Mouse (Mus musculus) forebrain, embryonic 16.5 days (tissue): ENCODE results near the gene Gm5728. TPM values are rescaled to one million over a fixed set of nuclear protein-coding genes. Genes with fewer than 3 reads are reported as not detected.
"Not testable (repeated sequence)": the region's sequence is repeated elsewhere in the genome, so short reads cannot be mapped to it uniquely, and the experiment has no call there.

Experiments used
- ATAC-seq: fragments of 200-750 bp; cut with Nextera tagmentation; 2 replicates; pipeline ENCODE4 v1.8.0; 2017; ENCODE audit warnings: mild to moderate bottlenecking, moderate library complexity
- H3K27ac ChIP-seq: fragments of 300-500 bp; sonication (generic); 2 replicates; pipeline ENCODE4 v1.5.1; 2014; ENCODE audit warnings: low read length, control low read depth
- H3K27me3 ChIP-seq: fragments of 300-500 bp; sonication (generic); replicated peaks from 2 replicates; pipeline ENCODE4 v1.6.1; 2014; ENCODE audit warnings: low read length; ENCODE audit not compliant: control insufficient read depth, insufficient read depth
- H3K36me3 ChIP-seq: fragments of 300-500 bp; sonication (generic); 2 replicates; pipeline ENCODE4 v1.6.1; 2014; ENCODE audit not compliant: control insufficient read depth, insufficient read depth
- H3K4me1 ChIP-seq: fragments of 300-500 bp; sonication (generic); replicated peaks from 2 replicates; pipeline ENCODE4 v1.6.1; 2014; ENCODE audit warnings: low read length; ENCODE audit not compliant: control insufficient read depth, insufficient read depth
- H3K4me2 ChIP-seq: fragments of 300-500 bp; sonication (generic); 2 replicates; pipeline ENCODE4 v1.6.1; 2014; ENCODE audit warnings: mild to moderate bottlenecking, low read length, control low read depth
- H3K4me3 ChIP-seq: fragments of 300-500 bp; sonication (generic); replicated peaks from 2 replicates; pipeline ENCODE4 v1.5.1; 2014; ENCODE audit warnings: mild to moderate bottlenecking, low read length, control low read depth
- H3K9ac ChIP-seq: fragments of 300-500 bp; sonication (generic); replicated peaks from 2 replicates; pipeline ENCODE4 v1.6.1; 2014; ENCODE audit warnings: low read depth, low read length, control low read depth
- H3K9me3 ChIP-seq: fragments of 300-500 bp; sonication (generic); 2 replicates; pipeline ENCODE4 v1.6.1; 2016; ENCODE audit warnings: low read length; ENCODE audit not compliant: control insufficient read depth
- WGBS: fragments of 180-500 bp; shearing (Covaris S2); extraction: QIAGEN DNeasy Blood & Tissue Kit; methylation state at CpG from one replicate; pipeline ENCODE4 v1.1.7; 2014; 5-methylcytosine and 5-hydroxymethylcytosine counted together
- polyA plus RNA-seq: library from polyadenylated mRNA; unstranded; fragments of >200 nt; fragmentation: Nextera tagmentation; extraction: Ambion mirVana; gene quantifications from 2 replicates; pipeline ENCODE4 v1.2.1, GENCODE M21; 2015

The Gm5728 gene
- not detected in 2 replicates for polyA plus RNA-seq

DNA sequence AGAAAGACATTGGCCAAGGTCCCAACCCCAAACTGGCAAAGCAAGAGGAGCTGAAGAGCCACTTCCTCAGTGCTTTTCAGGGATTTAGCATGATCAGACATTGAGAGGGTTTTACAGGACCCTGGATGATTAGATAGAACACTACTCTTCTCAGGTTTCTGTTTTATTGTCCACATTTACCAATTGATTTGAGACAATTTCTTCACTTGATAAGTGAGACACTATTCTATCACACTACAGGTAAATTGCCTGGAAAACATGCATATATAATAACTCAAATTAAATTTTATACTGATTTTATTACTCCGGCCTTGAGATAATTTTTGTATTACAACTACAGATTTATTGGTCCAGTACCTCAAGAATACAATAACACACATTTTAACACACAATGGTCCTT is at the start of gene Gm5728:
Gm5728 (minus strand) TSS at position 101 of the 400 bp plus-strand sequence.
- H3K9ac ChIP-seq, ATAC-seq, H3K27ac ChIP-seq, H3K4me2 ChIP-seq, H3K4me3 ChIP-seq, H3K9me3 ChIP-seq, H3K27me3 ChIP-seq, H3K36me3 ChIP-seq, H3K4me1 ChIP-seq: not testable (repeated sequence)
- WGBS = no CpG with 5 or more reads among the region's 1 CpGs

GRCm38 (mm10) chr7:20417642-20418041 is 42.4 kb upstream of the Gm5728 start, which contains the start of gene Vmn1r100:
Gene Vmn1r100 (plus strand): TSS chr7:20417942.
- not testable (repeated sequence) for H3K4me1 ChIP-seq, ATAC-seq, H3K4me2 ChIP-seq, H3K36me3 ChIP-seq, H3K27ac ChIP-seq, H3K27me3 ChIP-seq, H3K4me3 ChIP-seq, H3K9me3 ChIP-seq, H3K9ac ChIP-seq
- WGBS = no CpG with 5 or more reads among the region's 3 CpGs

- not testable (repeated sequence) for H3K4me3 ChIP-seq, H3K27me3 ChIP-seq, H3K9me3 ChIP-seq, H3K9ac ChIP-seq, H3K27ac ChIP-seq, H3K4me2 ChIP-seq, ATAC-seq, H3K36me3 ChIP-seq, H3K4me1 ChIP-seq
- WGBS = no CpG with 5 or more reads among the region's 2 CpGs
These were observed 41.2 kb downstream of the Gm5728 start, which contains the start of gene Gm4133 for GRCm38 (mm10) chr7:20333965-20334364. Gene Gm4133 (minus strand): TSS chr7:20334065.

Other genes with a start within 250 kb of the Gm5728 start
- gene Vmn1r93, start 236.3 kb downstream of the Gm5728 start, polyA plus RNA-seq = not detected in 2 replicates
- gene Vmn1r94, start 207.0 kb downstream of the Gm5728 start, polyA plus RNA-seq = not detected in 2 replicates
- gene Vmn1r95, start 181.7 kb downstream of the Gm5728 start, polyA plus RNA-seq = not detected in 2 replicates
- gene Gm6164, start 169.8 kb downstream of the Gm5728 start, polyA plus RNA-seq = not detected in 2 replicates
- gene Gm4498, start 141.6 kb downstream of the Gm5728 start, polyA plus RNA-seq = not detected in 2 replicates
- gene Gm5890, start 112.6 kb downstream of the Gm5728 start, polyA plus RNA-seq = not detected in 2 replicates
- not detected in 2 replicates for gene Gm4133, start 41.3 kb downstream of the Gm5728 start, polyA plus RNA-seq
- not detected in 2 replicates for gene Vmn1r100, start 42.5 kb upstream of the Gm5728 start, polyA plus RNA-seq
- not detected in 2 replicates for gene Vmn1r101, start 67.2 kb upstream of the Gm5728 start, polyA plus RNA-seq
- not detected in 2 replicates for gene Gm10670, start 99.5 kb upstream of the Gm5728 start, polyA plus RNA-seq
- gene Vmn1r103, start 135.1 kb upstream of the Gm5728 start, polyA plus RNA-seq = not detected in 2 replicates
- gene Vmn1r104, start 158.4 kb upstream of the Gm5728 start, polyA plus RNA-seq = not detected in 2 replicates
- not detected in 2 replicates for gene Gm5726, start 170.3 kb upstream of the Gm5728 start, polyA plus RNA-seq
- gene Gm4141, start 200.8 kb upstream of the Gm5728 start, polyA plus RNA-seq = not detected in 2 replicates
- not detected in 2 replicates for gene Gm4513, start 223.6 kb upstream of the Gm5728 start, polyA plus RNA-seq